Mouse (Mus musculus): Measurements from ENCODE around the gene Cox8c. TPM values are rescaled to one million over a fixed set of nuclear protein-coding genes. Genes with fewer than 3 reads are reported as not detected.

Gene Cox8c
- total and polyA plus RNA-seq, 2 experiments from 2014 or later: not detected

DNA sequence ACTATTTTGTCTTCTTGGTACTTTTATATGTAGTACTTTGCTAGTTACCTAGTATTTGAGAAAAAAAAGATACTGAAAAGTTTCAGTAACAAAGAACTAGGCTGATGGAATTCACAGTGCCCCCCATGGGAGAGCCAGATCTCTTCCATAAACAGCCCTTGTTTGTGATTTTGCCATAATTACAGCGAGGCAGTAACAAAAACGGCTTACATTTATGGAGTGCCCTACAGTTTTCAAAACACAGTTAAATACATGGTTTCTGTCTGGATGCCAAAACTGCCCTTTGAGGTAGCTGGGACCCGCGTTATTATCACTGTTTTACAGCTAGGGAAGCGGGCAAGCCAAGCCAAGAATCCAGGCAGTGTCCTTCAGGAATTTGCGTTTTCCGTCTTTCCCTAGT is 20.2 kb upstream of the Cox8c start:
- H3K4me2 ChIP-seq (ENCODE audit: low read depth, low read length): peak overlapping the region; percentile 86
- no peaks in the 10 kb centered on the region for H3K36me3 ChIP-seq (ENCODE audit: insufficient read depth, low read length)
- DNase-seq (ENCODE audit: low spot score) (peak; percentile 51), ATAC-seq (no peak)
- no peaks in the 10 kb centered on the region for H3K4me1 ChIP-seq (ENCODE audit: insufficient read depth, low read length)
- no peaks in the 10 kb centered on the region for H3K27me3 ChIP-seq (ENCODE audit: insufficient read depth, low read length)
- H3K4me3 ChIP-seq (ENCODE audit: low read length): peak overlapping the region; percentile 64
- peak overlapping the region; percentile 96 for H3K9ac ChIP-seq (replicated peaks; ENCODE audit: low read length)
- H3K27ac ChIP-seq: peak overlapping the region; percentile 96
- no peaks in the 10 kb centered on the region for H3K9me3 ChIP-seq (ENCODE audit: low read length)
- WGBS: 17% methylated on average over 7 of the region's 7 CpGs
- no peak for TF ChIP-seq CTCF (IDR thresholded peaks at IDR 0.05; ENCODE audit: low read depth)

DNA sequence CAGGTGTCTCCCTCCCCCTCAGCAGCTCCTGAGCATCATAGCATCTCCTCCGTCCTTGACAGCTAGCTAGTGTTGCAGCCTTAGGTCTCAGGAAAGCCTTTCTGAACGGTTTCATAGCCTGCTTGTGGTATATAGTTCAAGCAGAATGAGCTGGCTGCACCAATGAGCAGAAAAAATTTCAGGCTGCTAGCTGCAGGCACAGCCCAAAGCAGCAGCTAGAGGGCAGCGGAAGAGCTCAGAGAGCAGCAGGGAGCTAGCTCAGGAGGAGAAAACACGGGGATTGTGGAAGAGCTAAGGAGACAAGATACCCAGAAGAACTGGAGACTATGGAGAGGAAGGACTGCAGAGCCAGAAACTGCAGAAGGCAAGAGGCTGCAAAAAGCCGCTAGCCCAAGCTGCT is 13.4 kb upstream of the Cox8c start:
- Histone ChIP-seq H3K27ac (no peak overlapping the region), H3K36me3 (ENCODE audit: insufficient read depth, low read length) (no peaks in the 10 kb centered on the region), H3K9ac (replicated peaks; ENCODE audit: low read length) (no peak overlapping the region), H3K4me1 (ENCODE audit: insufficient read depth, low read length) (no peaks in the 10 kb centered on the region), H3K27me3 (ENCODE audit: insufficient read depth, low read length) (no peaks in the 10 kb centered on the region), H3K4me3 (ENCODE audit: low read length) (no peak overlapping the region), H3K9me3 (ENCODE audit: low read length) (no peaks in the 10 kb centered on the region), H3K4me2 (ENCODE audit: low read depth, low read length) (no peak overlapping the region)
- 17% methylated on average over 5 of the region's 5 CpGs for WGBS
- ATAC-seq (peak; percentile 89), DNase-seq (ENCODE audit: low spot score) (peak; percentile 86)
- TF ChIP-seq CTCF (IDR thresholded peaks at IDR 0.05; ENCODE audit: low read depth): peak; percentile 91

DNA sequence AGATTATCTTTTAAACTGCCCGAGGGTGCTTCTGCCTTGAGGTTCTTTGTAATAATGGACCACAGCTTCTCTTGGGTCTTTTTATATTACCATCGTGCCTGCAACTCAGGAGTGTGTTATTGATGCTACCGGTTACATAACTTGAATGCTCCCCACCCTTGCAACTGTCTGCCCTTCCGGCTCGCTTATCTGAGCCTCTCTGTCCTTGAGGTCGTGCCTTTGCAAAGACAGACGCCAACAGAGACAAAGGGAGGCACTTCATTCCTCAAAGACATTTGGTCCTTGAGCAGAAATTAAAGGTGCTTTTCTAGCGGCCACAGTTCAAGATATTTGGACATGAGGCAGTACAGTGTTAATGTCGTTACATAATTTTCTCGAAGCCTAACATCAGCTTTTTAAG is 11.8 kb upstream of the Cox8c start:
- 62% methylated on average over 10 of the region's 10 CpGs for WGBS
- H3K9me3 ChIP-seq (ENCODE audit: low read length): no peaks in the 10 kb centered on the region
- TF ChIP-seq CTCF (IDR thresholded peaks at IDR 0.05; ENCODE audit: low read depth): no peak
- no peaks in the 10 kb centered on the region for H3K4me1 ChIP-seq (ENCODE audit: insufficient read depth, low read length)
- DNase-seq (ENCODE audit: low spot score): no peak
- no peak overlapping the region for H3K27ac ChIP-seq
- no peak overlapping the region for H3K4me3 ChIP-seq (ENCODE audit: low read length)
- no peaks in the 10 kb centered on the region for H3K27me3 ChIP-seq (ENCODE audit: insufficient read depth, low read length)
- H3K4me2 ChIP-seq (ENCODE audit: low read depth, low read length): no peak overlapping the region
- ATAC-seq: no peak
- no peak overlapping the region for H3K9ac ChIP-seq (replicated peaks; ENCODE audit: low read length)
- H3K36me3 ChIP-seq (ENCODE audit: insufficient read depth, low read length): no peaks in the 10 kb centered on the region

DNA sequence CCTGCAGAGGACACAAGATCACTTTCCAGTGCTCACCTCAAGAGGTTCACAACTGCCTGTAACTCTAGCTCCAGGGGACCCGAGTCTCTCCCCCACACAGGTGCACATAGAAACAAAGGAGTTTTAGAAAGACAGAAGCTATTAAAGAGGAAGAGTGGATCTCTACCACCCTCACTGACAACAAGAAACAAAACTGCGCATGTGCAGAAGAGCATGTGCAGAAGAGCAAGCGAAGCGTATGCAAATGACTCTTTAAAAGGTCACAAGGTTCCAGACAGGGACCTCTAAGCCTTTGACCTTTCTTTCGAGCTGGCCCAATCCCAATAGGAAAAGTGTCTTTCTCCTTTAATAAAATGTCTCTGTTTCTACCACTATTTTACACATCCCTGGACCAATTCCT is 10.5 kb upstream of the Cox8c start:
- TF ChIP-seq CTCF (IDR thresholded peaks at IDR 0.05; ENCODE audit: low read depth): no peak
- Histone ChIP-seq H3K27ac (no peak overlapping the region), H3K4me2 (ENCODE audit: low read depth, low read length) (no peak overlapping the region), H3K36me3 (ENCODE audit: insufficient read depth, low read length) (no peaks in the 10 kb centered on the region), H3K9me3 (ENCODE audit: low read length) (no peaks in the 10 kb centered on the region), H3K4me3 (ENCODE audit: low read length) (no peak overlapping the region), H3K4me1 (ENCODE audit: insufficient read depth, low read length) (no peaks in the 10 kb centered on the region), H3K27me3 (ENCODE audit: insufficient read depth, low read length) (no peaks in the 10 kb centered on the region), H3K9ac (replicated peaks; ENCODE audit: low read length) (no peak overlapping the region)
- DNase-seq (ENCODE audit: low spot score) (no peak), ATAC-seq (no peak)
- 56% methylated on average over 5 of the region's 5 CpGs for WGBS

DNA sequence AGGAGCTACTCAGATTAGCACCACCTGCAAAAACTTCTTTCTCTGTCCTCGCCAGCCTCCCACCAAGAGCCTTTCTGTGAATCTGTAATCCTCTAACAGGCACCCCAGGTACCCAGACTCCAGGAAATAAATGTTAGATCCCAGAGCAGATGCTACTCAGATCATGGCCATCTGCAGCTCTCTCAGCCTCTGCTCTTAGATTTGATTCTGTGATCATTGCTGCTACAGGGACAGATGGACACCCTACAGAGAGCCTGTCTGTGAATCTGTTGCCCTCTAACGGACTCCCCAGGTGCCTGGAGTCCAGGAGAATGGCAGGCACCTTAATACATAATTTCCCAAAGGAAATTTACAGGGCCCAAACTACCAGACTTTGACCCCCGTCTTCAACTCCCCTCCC is 9.1 kb downstream of the Cox8c start:
- Histone ChIP-seq H3K4me2 (ENCODE audit: low read depth, low read length) (no peak overlapping the region), H3K4me1 (ENCODE audit: insufficient read depth, low read length) (no peaks in the 10 kb centered on the region), H3K27me3 (ENCODE audit: insufficient read depth, low read length) (no peaks in the 10 kb centered on the region), H3K9ac (replicated peaks; ENCODE audit: low read length) (no peak overlapping the region), H3K27ac (no peak overlapping the region), H3K9me3 (ENCODE audit: low read length) (no peaks in the 10 kb centered on the region), H3K36me3 (ENCODE audit: insufficient read depth, low read length) (no peaks in the 10 kb centered on the region), H3K4me3 (ENCODE audit: low read length) (no peak overlapping the region)
- WGBS: 40% methylated on average over 3 of the region's 3 CpGs
- ATAC-seq (0 out of 2 replicates have a peak, but pooled peaks have one; percentile 56), DNase-seq (ENCODE audit: low spot score) (peak; percentile 39)
- TF ChIP-seq CTCF (IDR thresholded peaks at IDR 0.05; ENCODE audit: low read depth): no peak

DNA sequence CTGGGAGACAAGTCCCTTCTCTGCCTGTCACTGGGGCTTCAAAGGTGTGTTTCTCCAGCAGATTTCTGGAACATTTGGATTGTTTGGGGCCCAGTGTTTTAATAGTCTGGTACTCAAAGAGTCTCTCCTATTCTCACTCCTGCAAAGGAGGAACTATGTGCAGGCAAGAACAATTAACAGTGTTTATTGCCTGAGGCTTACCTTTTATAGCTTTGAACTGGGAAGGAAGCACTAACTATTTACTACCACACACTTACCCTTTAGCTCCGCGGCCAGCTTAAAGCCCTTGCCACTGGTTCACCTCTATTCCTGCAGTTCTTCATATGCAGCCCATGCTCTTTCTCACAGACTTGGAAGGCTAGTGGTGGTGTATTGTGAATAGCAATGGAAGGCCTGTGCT is 17.0 kb downstream of the Cox8c start:
- Histone ChIP-seq H3K27me3 (ENCODE audit: insufficient read depth, low read length) (no peaks in the 10 kb centered on the region), H3K4me3 (ENCODE audit: low read length) (no peak overlapping the region), H3K9me3 (ENCODE audit: low read length) (no peaks in the 10 kb centered on the region), H3K36me3 (ENCODE audit: insufficient read depth, low read length) (no peaks in the 10 kb centered on the region), H3K4me2 (ENCODE audit: low read depth, low read length) (no peak overlapping the region), H3K4me1 (ENCODE audit: insufficient read depth, low read length) (no peaks in the 10 kb centered on the region), H3K27ac (no peak overlapping the region), H3K9ac (replicated peaks; ENCODE audit: low read length) (no peak overlapping the region)
- TF ChIP-seq CTCF (IDR thresholded peaks at IDR 0.05; ENCODE audit: low read depth): no peak
- 84% methylated on average over 2 of the region's 2 CpGs for WGBS
- DNase-seq (ENCODE audit: low spot score) (no peak), ATAC-seq (no peak)

DNA sequence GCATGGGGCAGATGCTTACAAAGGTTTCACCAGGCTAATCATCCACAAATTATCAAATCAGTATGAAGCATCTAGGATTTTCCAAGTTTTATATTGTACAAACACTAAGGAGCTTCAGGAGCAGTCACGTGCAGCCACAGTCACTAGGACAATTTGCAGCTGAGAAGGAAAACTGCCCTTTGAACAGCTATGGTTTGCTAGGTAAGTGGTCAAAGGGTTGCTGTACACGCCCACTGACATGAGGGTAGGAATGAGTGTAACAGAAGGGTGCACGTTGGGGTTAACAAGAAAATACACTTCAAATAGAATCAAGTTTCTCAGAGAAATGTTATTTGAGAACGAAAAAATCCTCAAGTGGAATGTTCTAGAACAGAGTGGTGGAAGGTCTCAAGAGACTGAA is 30.6 kb downstream of the Cox8c start:
- no peak for TF ChIP-seq CTCF (IDR thresholded peaks at IDR 0.05; ENCODE audit: low read depth)
- Histone ChIP-seq H3K9ac (replicated peaks; ENCODE audit: low read length) (no peak overlapping the region), H3K36me3 (ENCODE audit: insufficient read depth, low read length) (no peaks in the 10 kb centered on the region), H3K4me2 (ENCODE audit: low read depth, low read length) (no peak overlapping the region), H3K9me3 (ENCODE audit: low read length) (no peaks in the 10 kb centered on the region), H3K27ac (no peak overlapping the region), H3K27me3 (ENCODE audit: insufficient read depth, low read length) (no peaks in the 10 kb centered on the region), H3K4me3 (ENCODE audit: low read length) (no peak overlapping the region), H3K4me1 (ENCODE audit: insufficient read depth, low read length) (no peaks in the 10 kb centered on the region)
- DNase-seq (ENCODE audit: low spot score): no peak
- no peak for ATAC-seq
- 82% methylated on average over 4 of the region's 4 CpGs for WGBS
